ENCODE assay signal across 9 mouse cellular contexts in genomic region chr17:86302266-86302665, GRCm38 (mm10).
DNase-seq lines count a peak whose midpoint lies in the region; ATAC-seq and TF ChIP-seq lines count a peak whose summit lies in the region.
"Had no signal": no experiment of that assay in that cellular context is flagged by ENCODE, and none has a peak within 500 bp of the region (broad histone marks: within the 10 kb centered on the region; RNA-seq: fewer than 3 reads in every experiment).

No protein-coding gene starts in this region.

- peak; percentile 20; the same call in 1 of the 2 replicates for ATAC-seq in hindbrain, embryonic 16.5 days
- no peak for ATAC-seq in hindbrain, embryonic 14.5 days (ENCODE audit: low FRiP score)
- no peak for ATAC-seq in liver, embryonic 14.5 days (ENCODE audit: insufficient read depth)
- no peak for ATAC-seq in erythroblast, adult 5-6 weeks (replicated peaks; ENCODE audit: low FRiP score, poor library complexity, severe bottlenecking)

- H3K27ac ChIP-seq in hindbrain, embryonic 16.5 days (ENCODE audit: low read depth, low read length), result no peak overlapping the region; the same call in 1 of the 2 replicates
- H3K27ac ChIP-seq in hindbrain, embryonic 14.5 days, result no peak overlapping the region
- peak overlapping the region; percentile 82; the same call in 1 of the 2 replicates for H3K27ac ChIP-seq in liver, embryonic 14.5 days

- no peak overlapping the region for H3K4me2 ChIP-seq in hindbrain, embryonic 16.5 days (ENCODE audit: low read length)
- H3K4me2 ChIP-seq in hindbrain, embryonic 14.5 days (replicated peaks), result no peak overlapping the region
- peak overlapping the region; percentile 64; the same call in 1 of the 2 replicates for H3K4me2 ChIP-seq in liver, embryonic 14.5 days (ENCODE audit: low read depth)

- no peak for TF ChIP-seq CTCF in liver, embryonic 14.5 days (IDR thresholded peaks at IDR 0.05; ENCODE audit: low read depth)

- H3K27me3 ChIP-seq in hindbrain, embryonic 16.5 days (replicated peaks; ENCODE audit: control insufficient read depth, insufficient read depth, low read length), result no peaks in the 10 kb centered on the region
- H3K27me3 ChIP-seq in hindbrain, embryonic 14.5 days (ENCODE audit: control insufficient read depth, insufficient read depth, low read length), result no peaks in the 10 kb centered on the region
- H3K27me3 ChIP-seq in liver, embryonic 14.5 days (ENCODE audit: control insufficient read depth, insufficient read depth, low read length), result no peaks in the 10 kb centered on the region
- H3K27me3 ChIP-seq: CH12.LX had no signal

- no peak for DNase-seq in hindbrain, embryonic 14.5 days (ENCODE audit: low spot score)
- peak; percentile 64 for DNase-seq in adrenal gland, postnatal 10 days
- DNase-seq in fibroblast of lung, adult 2 months (ENCODE audit: low read depth), result peak; percentile 77
- DNase-seq in heart, postnatal 10 days, result peak; percentile 79 to 87
- DNase-seq in liver, embryonic 14.5 days (ENCODE audit: low read depth in 3 of 3, low spot score in 3 of 3), result no peak
- DNase-seq in ovary, adult 18-20 months (ENCODE audit: low spot score), result no peak

- intact Hi-C loops in heart, postnatal 10 days (cut with DNase I), result loop anchor here (5.0 kb wide), 1 partner anchor 145 kb away; no protein-coding TSS in a partner anchor

- H3K9ac ChIP-seq in hindbrain, embryonic 16.5 days (ENCODE audit: low read depth, low read length), result no peak overlapping the region
- H3K9ac ChIP-seq in hindbrain, embryonic 14.5 days, result no peak overlapping the region
- H3K9ac ChIP-seq in liver, embryonic 14.5 days (replicated peaks), result peak overlapping the region; percentile 27; the same call in 1 of the 2 replicates

- TF ChIP-seq EP300 in liver, embryonic 14.5 days (IDR thresholded peaks at IDR 0.05; ENCODE audit: low read depth), result no peak

- H3K9me3 ChIP-seq in hindbrain, embryonic 16.5 days (ENCODE audit: control insufficient read depth, low read length), result no peaks in the 10 kb centered on the region
- H3K9me3 ChIP-seq in hindbrain, embryonic 14.5 days (ENCODE audit: control insufficient read depth, low read length), result no peaks in the 10 kb centered on the region
- H3K9me3 ChIP-seq in liver, embryonic 14.5 days (ENCODE audit: control insufficient read depth, low read length), result no peaks in the 10 kb centered on the region

- H3K36me3 ChIP-seq in hindbrain, embryonic 16.5 days (ENCODE audit: control insufficient read depth, insufficient read depth, low read length), result no peaks in the 10 kb centered on the region
- H3K36me3 ChIP-seq in hindbrain, embryonic 14.5 days (replicated peaks; ENCODE audit: control insufficient read depth, insufficient read depth), result no peaks in the 10 kb centered on the region
- no peaks in the 10 kb centered on the region for H3K36me3 ChIP-seq in liver, embryonic 14.5 days (replicated peaks; ENCODE audit: control insufficient read depth, insufficient read depth, low read depth)

- WGBS in hindbrain, embryonic 16.5 days, result 84% methylated on average over 11 of the region's 11 CpGs
- WGBS in hindbrain, embryonic 14.5 days, result 93% methylated on average over 11 of the region's 11 CpGs
- WGBS in liver, embryonic 14.5 days (ENCODE audit: insufficient replicate concordance), result 80% methylated on average over 11 of the region's 11 CpGs

- no peak overlapping the region for H3K4me3 ChIP-seq in hindbrain, embryonic 16.5 days (ENCODE audit: low read length)
- no peak overlapping the region for H3K4me3 ChIP-seq in hindbrain, embryonic 14.5 days (replicated peaks; ENCODE audit: low read length)
- H3K4me3 ChIP-seq in liver, embryonic 14.5 days (ENCODE audit: insufficient read depth in 1 of 2, low read depth in 2 of 2, low read length in 2 of 2), result no peak overlapping the region

- peaks cover 22% of the 10 kb centered on the region for H3K4me1 ChIP-seq in hindbrain, embryonic 16.5 days (ENCODE audit: control insufficient read depth, insufficient read depth, low read depth, low read length)
- H3K4me1 ChIP-seq in hindbrain, embryonic 14.5 days (replicated peaks; ENCODE audit: control insufficient read depth, insufficient read depth, low read length), result peaks cover 25% of the 10 kb centered on the region
- H3K4me1 ChIP-seq in liver, embryonic 14.5 days (replicated peaks; ENCODE audit: control insufficient read depth in 2 of 2, insufficient read depth in 2 of 2, low read length in 1 of 2), result peaks cover 32 to 44% of the 10 kb centered on the region in 2 experiments

Comparison
In these comparisons a context has a peak if more than half of its experiments do, and no peak if none do; other contexts are left out.
1. DNase-seq: peak in adrenal gland, postnatal 10 days (single experiment), fibroblast of lung, adult 2 months (single experiment) and heart, postnatal 10 days (2 of 2); none in hindbrain, embryonic 14.5 days (single experiment), liver, embryonic 14.5 days (0 of 3) and ovary, adult 18-20 months (single experiment).